Mouse (Mus musculus) hindbrain, postnatal 0 days (tissue): ENCODE data around the gene Nat14. TPM values are rescaled to one million over a fixed set of nuclear protein-coding genes. Genes with fewer than 3 reads are reported as not detected.

ENCODE experiments used
- ATAC-seq: fragments of 200-750 bp; cut with Nextera tagmentation; 2 replicates; pipeline ENCODE4 v1.8.0; 2017; ENCODE audit warnings: mild to moderate bottlenecking, moderate TSS enrichment, moderate library complexity
- DNase-seq: peaks from one replicate; pipeline ENCODE4 v3.0.0-alpha.2; 2015; ENCODE audit warnings: low spot score
- H3K27ac ChIP-seq: fragments of 300-500 bp; sonication (generic); 2 replicates; pipeline ENCODE4 v1.5.1; 2014; ENCODE audit warnings: mild to moderate bottlenecking
- H3K27me3 ChIP-seq: fragments of 300-500 bp; sonication (generic); 2 replicates; pipeline ENCODE4 v1.6.1; 2014; ENCODE audit warnings: low read length, mixed read lengths; ENCODE audit not compliant: insufficient read depth
- H3K36me3 ChIP-seq: fragments of 300-500 bp; sonication (generic); 2 replicates; pipeline ENCODE4 v1.6.1; 2014; ENCODE audit warnings: low read length, mixed read lengths; ENCODE audit not compliant: insufficient read depth
- H3K4me1 ChIP-seq: fragments of 300-500 bp; sonication (generic); 2 replicates; pipeline ENCODE4 v1.6.1; 2014; ENCODE audit warnings: antibody characterized with exemption, low read length, mixed read lengths; ENCODE audit not compliant: insufficient read depth
- H3K4me2 ChIP-seq: fragments of 300-500 bp; sonication (generic); 2 replicates; pipeline ENCODE4 v1.6.1; 2014; ENCODE audit warnings: low read depth, mild to moderate bottlenecking, low read length, moderate library complexity, mixed read lengths
- H3K4me3 ChIP-seq: fragments of 300-500 bp; sonication (generic); 2 replicates; pipeline ENCODE4 v1.5.1; 2014; ENCODE audit warnings: low read length
- H3K9ac ChIP-seq: fragments of 300-500 bp; sonication (generic); replicated peaks from 2 replicates; pipeline ENCODE4 v1.6.1; 2014; ENCODE audit warnings: mild to moderate bottlenecking, low read length, moderate library complexity, mixed read lengths
- H3K9me3 ChIP-seq: fragments of 300-500 bp; sonication (generic); 2 replicates; pipeline ENCODE4 v1.6.1; 2016; ENCODE audit warnings: low read length, mixed read lengths
- CTCF ChIP-seq: IDR thresholded peaks from 2 replicates; pipeline ENCODE4 v1.5.1; 2016; ENCODE audit warnings: antibody characterized with exemption, control low read depth, low read depth
- WGBS: fragments of 180-500 bp; shearing (Covaris S2); extraction: QIAGEN DNeasy Blood & Tissue Kit; methylation state at CpG from one replicate; pipeline ENCODE4 v1.1.7; 2014; 5-methylcytosine and 5-hydroxymethylcytosine counted together
- polyA plus RNA-seq: library from polyadenylated mRNA; unstranded; fragments of >200 nt; fragmentation: Nextera tagmentation; extraction: Ambion mirVana; gene quantifications from 2 replicates; pipeline ENCODE4 v1.2.1, GENCODE M21; 2015
- total RNA-seq: library from RNA; depleted of rRNA; stranded (reverse); fragments of >200 nt; gene quantifications from 2 replicates; pipeline ENCODE4 v1.2.3, GENCODE M21; 2014

Nat14 gene
- total and polyA plus RNA-seq, 2 experiments from 2014 or later: 24.2 to 27.5 TPM

DNA sequence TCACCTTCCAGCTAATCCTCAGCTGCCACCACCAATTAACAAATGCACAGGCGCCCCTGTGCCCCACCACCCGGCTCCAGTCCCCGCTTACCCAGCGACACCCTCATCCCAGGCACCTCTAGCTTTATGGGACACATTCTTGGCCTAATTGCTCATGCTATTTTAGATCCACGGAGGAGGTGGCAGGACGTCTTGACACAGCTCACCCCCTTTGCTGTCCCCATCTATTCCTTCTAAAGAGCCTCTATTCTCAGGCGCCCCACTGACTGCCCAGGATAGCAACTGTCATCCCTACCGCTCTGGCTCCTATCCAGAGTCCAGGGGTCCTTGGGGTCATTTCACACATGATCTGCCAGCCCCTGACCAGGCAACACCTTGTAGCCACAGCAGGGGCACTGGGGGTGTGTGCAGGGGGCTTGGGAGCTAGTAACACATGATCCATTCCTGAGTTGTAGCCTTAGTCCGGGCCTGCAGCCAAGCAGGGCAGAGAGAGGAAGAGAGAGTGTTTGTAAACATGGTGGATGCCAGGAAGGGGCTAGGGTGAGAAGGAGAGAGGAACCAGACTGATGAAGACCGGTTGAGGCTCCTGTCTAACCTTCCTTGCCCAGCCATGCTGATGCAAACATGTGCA, 32.1 kb downstream of the Nat14 start:
- no peak; the same call in 1 of the 2 replicates for ATAC-seq
- Histone ChIP-seq H3K4me2 (no peak overlapping the region), H3K27me3 (no peaks in the 10 kb centered on the region), H3K4me1 (no peaks in the 10 kb centered on the region), H3K9me3 (no peaks in the 10 kb centered on the region), H3K36me3 (no peaks in the 10 kb centered on the region), H3K27ac (no peak overlapping the region), H3K4me3 (no peak overlapping the region), H3K9ac (no peak overlapping the region)
- 23% methylated on average over 10 of the region's 10 CpGs for WGBS
- no peak for TF ChIP-seq CTCF
- peak; percentile 8 for DNase-seq

GRCm38 (mm10) chr7:4957361-4957760, 35.5 kb downstream of the Nat14 start:
- 89% methylated on average over 10 of the region's 10 CpGs for WGBS
- no peak for TF ChIP-seq CTCF
- H3K4me1 ChIP-seq: no peaks in the 10 kb centered on the region
- H3K4me3 ChIP-seq: no peak overlapping the region
- H3K27ac ChIP-seq: no peak overlapping the region
- no peak for ATAC-seq
- no peak for DNase-seq
- H3K36me3 ChIP-seq: no peaks in the 10 kb centered on the region
- H3K9ac ChIP-seq: no peak overlapping the region
- no peak overlapping the region for H3K4me2 ChIP-seq
- H3K27me3 ChIP-seq: no peaks in the 10 kb centered on the region
- H3K9me3 ChIP-seq: no peaks in the 10 kb centered on the region

DNA sequence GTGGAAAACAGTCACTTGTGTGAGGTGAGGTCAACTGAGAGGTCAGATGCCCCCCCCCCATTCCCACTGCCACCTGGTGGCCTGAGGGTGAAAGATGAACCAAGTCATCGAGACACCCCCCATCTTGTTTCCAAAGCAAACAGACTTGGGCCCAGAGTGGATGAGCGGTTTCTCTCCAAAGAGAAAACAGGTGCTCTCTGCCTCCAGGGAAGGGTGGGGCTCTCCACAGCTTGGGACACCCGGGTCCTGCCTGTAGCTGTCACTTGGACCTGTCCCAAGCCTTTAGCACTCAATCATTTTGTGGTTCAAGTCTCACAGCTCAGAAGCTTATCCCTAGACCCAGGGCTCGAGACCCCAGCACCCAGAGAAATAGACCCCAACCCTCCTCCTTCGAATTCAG, 41.7 kb downstream of the Nat14 start:
- 0 out of 2 replicates have a peak, but pooled peaks have one; percentile 6 for TF ChIP-seq CTCF
- Histone ChIP-seq H3K9ac (no peak overlapping the region), H3K4me1 (no peaks in the 10 kb centered on the region), H3K9me3 (no peaks in the 10 kb centered on the region), H3K4me2 (no peak overlapping the region), H3K27ac (no peak overlapping the region), H3K27me3 (no peaks in the 10 kb centered on the region), H3K36me3 (no peaks in the 10 kb centered on the region), H3K4me3 (no peak overlapping the region)
- ATAC-seq (no peak), DNase-seq (no peak)
- WGBS: 82% methylated on average over 5 of the region's 5 CpGs

DNA sequence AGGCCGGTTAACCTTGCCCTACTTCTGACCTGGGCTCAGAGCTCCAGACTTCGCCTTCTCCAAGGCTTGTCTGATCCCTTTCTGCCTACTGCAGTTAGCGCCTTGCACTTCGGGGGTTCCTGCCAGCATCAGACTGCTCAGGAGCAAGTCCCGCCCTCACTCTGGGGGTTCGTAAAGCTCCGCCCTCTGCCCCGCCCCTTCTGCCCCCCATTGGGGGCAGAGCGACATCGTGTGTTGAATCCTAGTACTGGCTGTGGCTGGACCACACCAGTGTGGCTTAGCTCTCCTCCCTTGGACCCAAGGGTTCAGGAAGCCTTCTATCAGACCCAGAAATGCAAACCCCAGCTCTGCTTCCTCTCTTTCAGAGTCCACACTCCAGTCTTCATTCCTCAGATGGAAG, 42.4 kb downstream of the Nat14 start, which contains the start of gene Sbk2:
Sbk2 (minus strand) TSS at position 135 of the 400 bp plus-strand sequence.
- Histone ChIP-seq H3K27me3 (no peaks in the 10 kb centered on the region), H3K36me3 (no peaks in the 10 kb centered on the region), H3K4me3 (no peak within 1 kb of the TSS), H3K9me3 (no peaks in the 10 kb centered on the region), H3K4me2 (no peak within 1 kb of the TSS), H3K27ac (no peak within 1 kb of the TSS), H3K9ac (no peak within 1 kb of the TSS), H3K4me1 (no peaks in the 10 kb centered on the region)
- DNase-seq: peak; percentile 75
- ATAC-seq: peak; percentile 89
- TF ChIP-seq CTCF: peak; percentile 75
- WGBS: 7% methylated on average over 10 of the region's 10 CpGs

GRCm38 (mm10) chr7:4964988-4965387, 43.2 kb downstream of the Nat14 start:
- ATAC-seq: no peak
- Histone ChIP-seq H3K9ac (no peak overlapping the region), H3K9me3 (no peaks in the 10 kb centered on the region), H3K4me2 (no peak overlapping the region), H3K27ac (no peak overlapping the region), H3K27me3 (no peaks in the 10 kb centered on the region), H3K36me3 (no peaks in the 10 kb centered on the region), H3K4me3 (no peak overlapping the region), H3K4me1 (no peaks in the 10 kb centered on the region)
- no peak for TF ChIP-seq CTCF
- DNase-seq: no peak
- 87% methylated on average over 5 of the region's 5 CpGs for WGBS

- H3K36me3 ChIP-seq: no peaks in the 10 kb centered on the region
- H3K4me1 ChIP-seq: no peaks in the 10 kb centered on the region
- no peaks in the 10 kb centered on the region for H3K9me3 ChIP-seq
- TF ChIP-seq CTCF: no peak
- H3K9ac ChIP-seq: no peak within 1 kb of the TSS
- H3K4me3 ChIP-seq: no peak within 1 kb of the TSS
- H3K27me3 ChIP-seq: no peaks in the 10 kb centered on the region
- no peak within 1 kb of the TSS for H3K27ac ChIP-seq
- no peak for ATAC-seq
- WGBS: 45% methylated on average over 6 of the region's 6 CpGs
- H3K4me2 ChIP-seq: no peak within 1 kb of the TSS
- DNase-seq: no peak
Measured at GRCm38 (mm10) chr7:4971068-4971467, 49.2 kb downstream of the Nat14 start, which contains the start of gene Sbk3. TSS of gene Sbk3 (minus strand) at chr7:4971168.

DNA sequence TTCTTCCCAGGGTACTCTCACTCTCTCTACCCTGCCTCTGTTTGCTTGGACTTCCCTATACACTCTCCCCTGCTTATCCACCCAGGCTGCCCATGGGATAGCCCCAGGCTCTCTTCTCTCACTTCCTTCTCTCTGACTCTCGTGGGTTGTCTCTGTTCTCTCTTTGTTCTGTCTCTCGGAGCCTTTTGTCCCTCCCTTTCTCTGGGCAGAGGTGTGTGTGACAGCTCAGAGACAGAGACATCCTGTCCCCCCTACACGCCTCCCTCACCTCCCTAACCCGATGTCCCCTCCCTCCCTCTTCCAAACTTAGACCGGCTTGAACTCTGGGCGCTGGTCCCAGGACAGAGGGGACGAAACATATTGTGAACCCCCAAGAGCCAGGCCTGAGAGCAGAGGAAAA, 49.9 kb downstream of the Nat14 start:
- 23% methylated on average over 7 of the region's 7 CpGs for WGBS
- Histone ChIP-seq H3K9ac (no peak overlapping the region), H3K4me1 (no peaks in the 10 kb centered on the region), H3K9me3 (no peaks in the 10 kb centered on the region), H3K4me2 (no peak overlapping the region), H3K27me3 (no peaks in the 10 kb centered on the region), H3K36me3 (no peaks in the 10 kb centered on the region), H3K4me3 (no peak overlapping the region), H3K27ac (no peak overlapping the region)
- no peak for TF ChIP-seq CTCF
- ATAC-seq (no peak), DNase-seq (no peak)
